Mouse (Mus musculus) myocyte (in vitro differentiated cells): ENCODE measurements around the gene Zbtb8b. TPM values are rescaled to one million over a fixed set of nuclear protein-coding genes. Genes with fewer than 3 reads are reported as not detected.

Experiments used
- H3K27me3 ChIP-seq: one replicate; pipeline ENCODE4 v1.6.1; 2011; ENCODE audit not compliant: control insufficient read depth, insufficient read depth, insufficient read length
- H3K36me3 ChIP-seq: one replicate; pipeline ENCODE4 v1.6.1; 2011; ENCODE audit not compliant: control insufficient read depth, insufficient read depth
- H3K4me2 ChIP-seq: one replicate; pipeline ENCODE4 v1.6.1; 2011; ENCODE audit warnings: low read depth, control low read depth
- H3K4me3 ChIP-seq: one replicate; pipeline ENCODE4 v1.5.1; 2011; ENCODE audit warnings: mild to moderate bottlenecking, control low read depth, moderate library complexity
- H3K79me2 ChIP-seq: one replicate; pipeline ENCODE4 v1.6.1; 2011; ENCODE audit not compliant: control insufficient read depth, insufficient read depth
- H3ac ChIP-seq: one replicate; pipeline ENCODE4 v1.6.1; 2011; ENCODE audit not compliant: control insufficient read depth, insufficient read length
- CEBPB ChIP-seq: IDR thresholded peaks from 2 replicates; pipeline ENCODE4 v1.6.1; 2011; ENCODE audit warnings: mild to moderate bottlenecking, moderate library complexity; ENCODE audit not compliant: poor library complexity, insufficient read depth, severe bottlenecking
- E2F4 ChIP-seq: IDR thresholded peaks from one replicate; pipeline ENCODE4 v1.6.1; 2011; ENCODE audit warnings: mild to moderate bottlenecking, control low read depth, moderate library complexity; ENCODE audit not compliant: insufficient read depth
- MAX ChIP-seq: IDR thresholded peaks from one replicate; pipeline ENCODE4 v1.6.1; 2011; ENCODE audit warnings: low read depth, mild to moderate bottlenecking, control low read depth
- MYOD1 ChIP-seq, 3 experiments: IDR thresholded peaks; one replicate each; pipeline ENCODE4 v1.6.1; 2011; ENCODE audit warnings: control low read depth in 2 of 3, low read depth in 2 of 3, mild to moderate bottlenecking in 2 of 3, moderate library complexity in 1 of 3; ENCODE audit not compliant: insufficient read length in 2 of 3, control insufficient read depth in 1 of 3
- MYOG ChIP-seq, 3 experiments: IDR thresholded peaks; one replicate each; pipeline ENCODE4 v1.6.1; 2011; ENCODE audit warnings: control low read depth in 2 of 3, low read depth in 2 of 3, mild to moderate bottlenecking in 2 of 3; ENCODE audit not compliant: insufficient read length in 2 of 3, control insufficient read depth in 1 of 3, insufficient read depth in 1 of 3
- POLR2A ChIP-seq: IDR thresholded peaks from one replicate; pipeline ENCODE4 v1.6.1; 2011; ENCODE audit warnings: low read depth, mild to moderate bottlenecking, control low read depth, moderate library complexity; ENCODE audit not compliant: insufficient read length
- POLR2AphosphoS2 ChIP-seq: IDR thresholded peaks from one replicate; pipeline ENCODE4 v1.6.1; 2011; ENCODE audit warnings: low read depth, control low read depth; ENCODE audit not compliant: insufficient read length
- REST ChIP-seq: IDR thresholded peaks from one replicate; pipeline ENCODE4 v1.6.1; 2011; ENCODE audit warnings: mild to moderate bottlenecking, control low read depth, moderate library complexity; ENCODE audit not compliant: insufficient read depth, insufficient read length
- SRF ChIP-seq: IDR thresholded peaks from one replicate; pipeline ENCODE4 v1.6.1; 2011; ENCODE audit warnings: low read depth; ENCODE audit not compliant: control insufficient read depth, insufficient read length
- TCF12 ChIP-seq: IDR thresholded peaks from one replicate; pipeline ENCODE4 v1.6.1; 2011; ENCODE audit warnings: mild to moderate bottlenecking, control low read depth; ENCODE audit not compliant: poor library complexity, insufficient read depth, severe bottlenecking
- TCF3 ChIP-seq: IDR thresholded peaks from one replicate; pipeline ENCODE4 v1.6.1; 2011; ENCODE audit warnings: low read depth, control low read depth; ENCODE audit not compliant: insufficient read length
- USF1 ChIP-seq: IDR thresholded peaks from one replicate; pipeline ENCODE4 v1.6.1; 2011; ENCODE audit warnings: low read depth, mild to moderate bottlenecking, control low read depth, moderate library complexity
- polyA plus RNA-seq: library from polyadenylated mRNA; unstranded; fragments of >200 nt; fragmentation: generic; extraction: Trizol; gene quantifications from one replicate; pipeline ENCODE4 v1.2.1, GENCODE M21; 2012; ENCODE audit warnings: missing spikeins

The Zbtb8b gene
- polyA plus RNA-seq, 1 experiment, result 0.04 TPM

DNA sequence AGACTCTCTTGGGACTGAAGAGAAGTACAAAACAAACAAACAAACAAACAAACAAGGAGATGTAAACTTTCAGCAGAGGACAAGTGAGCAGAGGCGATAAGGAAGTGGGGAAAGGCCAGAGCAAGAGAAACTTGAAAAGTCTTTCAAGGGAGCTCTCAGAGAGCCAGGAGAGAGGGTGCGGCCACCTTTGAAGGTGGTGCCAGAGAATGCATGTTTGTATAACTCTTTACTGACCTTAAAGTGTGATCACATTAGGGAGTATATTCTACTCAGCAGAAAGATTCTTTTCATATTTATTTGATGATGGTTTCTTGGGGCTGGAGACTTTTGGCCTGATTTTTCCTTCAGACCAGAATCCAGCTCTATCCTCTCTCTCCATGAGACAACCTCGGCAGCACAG lies 43.7 kb downstream of the Zbtb8b start:
- TF ChIP-seq TCF3 (no peak), MAX (no peak), USF1 (no peak), CEBPB (no peak), POLR2A (no peak), MYOG (IDR thresholded peaks at IDR 0.05; ENCODE audit: control insufficient read depth in 1 of 3, insufficient read depth in 1 of 3, insufficient read length in 2 of 3, low read depth in 2 of 3) (no peak), POLR2AphosphoS2 (no peak), E2F4 (no peak), TCF12 (no peak), MYOD1 (IDR thresholded peaks at IDR 0.05; ENCODE audit: control insufficient read depth in 1 of 3, insufficient read length in 2 of 3, low read depth in 2 of 3) (no peak), REST (no peak), SRF (no peak)
- Histone ChIP-seq H3K36me3 (no peaks in the 10 kb centered on the region), H3K27me3 (no peaks in the 10 kb centered on the region), H3K79me2 (no peaks in the 10 kb centered on the region), H3ac (no peak overlapping the region), H3K4me2 (no peak overlapping the region), H3K4me3 (no peak overlapping the region)

- Histone ChIP-seq H3K27me3 (no peaks in the 10 kb centered on the region), H3ac (no peak overlapping the region), H3K4me2 (no peak overlapping the region), H3K36me3 (no peaks in the 10 kb centered on the region), H3K4me3 (no peak overlapping the region), H3K79me2 (no peaks in the 10 kb centered on the region)
- TF ChIP-seq CEBPB, result no peak
- no peak for TF ChIP-seq TCF12
- TF ChIP-seq POLR2A, result no peak
- TF ChIP-seq MAX, result no peak
- no peak for TF ChIP-seq REST
- no peak for TF ChIP-seq SRF
- TF ChIP-seq MYOG (IDR thresholded peaks at IDR 0.05; ENCODE audit: control insufficient read depth in 1 of 3, insufficient read depth in 1 of 3, insufficient read length in 2 of 3, low read depth in 2 of 3), result no peak
- no peak for TF ChIP-seq POLR2AphosphoS2
- TF ChIP-seq USF1, result no peak
- TF ChIP-seq TCF3, result no peak
- no peak for TF ChIP-seq MYOD1 (IDR thresholded peaks at IDR 0.05; ENCODE audit: control insufficient read depth in 1 of 3, insufficient read length in 2 of 3, low read depth in 2 of 3)
- TF ChIP-seq E2F4, result no peak
Measured at GRCm38 (mm10) chr4:129394089-129394870, 46.4 kb downstream of the Zbtb8b start.

- no peaks in the 10 kb centered on the region for H3K36me3 ChIP-seq
- no peak overlapping the region for H3K4me3 ChIP-seq
- no peak overlapping the region for H3K4me2 ChIP-seq
- TF ChIP-seq TCF12 (no peak), E2F4 (no peak), MYOG (IDR thresholded peaks at IDR 0.05; ENCODE audit: control insufficient read depth in 1 of 3, insufficient read depth in 1 of 3, insufficient read length in 2 of 3, low read depth in 2 of 3) (no peak), POLR2A (no peak), USF1 (no peak), REST (no peak), SRF (no peak), MAX (no peak), POLR2AphosphoS2 (no peak), CEBPB (no peak), TCF3 (no peak), MYOD1 (IDR thresholded peaks at IDR 0.05; ENCODE audit: control insufficient read depth in 1 of 3, insufficient read length in 2 of 3, low read depth in 2 of 3) (no peak)
- H3K27me3 ChIP-seq, result no peaks in the 10 kb centered on the region
- no peak overlapping the region for H3ac ChIP-seq
- no peaks in the 10 kb centered on the region for H3K79me2 ChIP-seq
Measured at GRCm38 (mm10) chr4:129390936-129391557, 49.6 kb downstream of the Zbtb8b start.

DNA sequence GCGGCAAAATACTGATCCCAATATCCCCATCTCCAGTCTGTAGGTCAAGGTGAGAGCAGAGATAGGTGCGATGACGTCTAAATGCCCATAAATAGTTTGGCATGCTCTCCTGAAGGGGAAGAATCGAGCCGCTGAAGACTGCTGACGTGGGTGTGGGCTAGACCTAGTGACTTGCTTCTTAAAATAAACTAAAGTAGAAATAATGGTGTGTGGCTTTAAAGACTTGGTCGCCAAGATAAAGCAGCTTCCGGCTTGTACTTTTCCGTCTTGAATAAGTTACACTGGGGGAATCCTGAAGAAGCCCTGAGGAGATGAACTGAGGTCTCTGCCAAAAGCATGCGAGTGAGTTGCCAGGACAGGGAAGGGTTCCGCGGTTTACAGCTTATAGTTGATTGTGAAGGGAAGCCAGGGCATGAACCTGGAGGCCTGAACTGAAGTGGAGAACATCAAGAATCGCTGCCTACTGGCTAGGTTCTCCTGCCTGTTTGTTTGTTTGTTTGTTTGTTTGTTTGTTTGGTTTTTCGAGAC lies 50.4 kb downstream of the Zbtb8b start:
- Histone ChIP-seq H3K4me2 (no peak overlapping the region), H3K27me3 (no peaks in the 10 kb centered on the region), H3ac (no peak overlapping the region), H3K4me3 (no peak overlapping the region), H3K36me3 (no peaks in the 10 kb centered on the region), H3K79me2 (no peaks in the 10 kb centered on the region)
- TF ChIP-seq USF1 (no peak), POLR2AphosphoS2 (no peak), MAX (no peak), MYOG (IDR thresholded peaks at IDR 0.05; ENCODE audit: control insufficient read depth in 1 of 3, insufficient read depth in 1 of 3, insufficient read length in 2 of 3, low read depth in 2 of 3) (no peak), E2F4 (no peak)

DNA sequence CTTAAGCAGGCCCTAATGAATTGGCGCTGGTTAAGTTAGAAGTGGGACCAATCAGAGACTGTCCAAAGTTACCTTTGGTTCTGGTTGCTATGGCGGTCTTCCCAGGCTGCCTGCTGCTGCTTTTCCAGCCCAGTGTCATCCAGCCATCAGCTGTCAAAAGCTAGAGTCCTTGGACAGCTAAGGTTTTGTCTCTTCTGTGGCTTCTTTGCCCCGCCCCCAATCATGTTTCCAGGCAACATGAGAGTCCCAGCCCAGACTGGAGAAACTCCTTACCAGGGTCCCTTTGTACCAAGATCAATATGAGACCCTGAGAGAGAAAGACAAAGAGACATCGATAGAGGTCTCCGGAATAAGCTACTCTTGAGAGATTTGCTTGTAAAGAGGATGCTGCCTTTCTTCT lies 52.2 kb downstream of the Zbtb8b start:
- Histone ChIP-seq H3K79me2 (no peaks in the 10 kb centered on the region), H3K4me3 (no peak overlapping the region), H3K36me3 (no peaks in the 10 kb centered on the region), H3K27me3 (no peaks in the 10 kb centered on the region), H3ac (no peak overlapping the region), H3K4me2 (no peak overlapping the region)
- TF ChIP-seq MAX, result no peak
